Mouse (Mus musculus): ENCODE data around the gene Vwa3b.

GRCm38 (mm10) chr1:37025376-37025775, 1.0 kb upstream of the Vwa3b start:
- TF ChIP-seq POLR2A (IDR thresholded peaks at IDR 0.05; ENCODE audit: borderline replicate concordance, insufficient read depth, low read length) (no peak), CTCF (IDR thresholded peaks at IDR 0.05; ENCODE audit: borderline replicate concordance, insufficient read depth, low read depth, low read length) (no peak)
